Mouse (Mus musculus): Measurements from ENCODE around the gene Irak3.
A peak's percentile ranks its signal among the peaks of the same experiment; 100 is the strongest.
"Not testable (repeated sequence)": the region's sequence is repeated elsewhere in the genome, so short reads cannot be mapped to it uniquely, and the experiment has no call there.

The Irak3 gene

GRCm38 (mm10) chr10:120201961-120202402, at the start of gene Irak3:
Gene Irak3, minus strand, starts transcription at chr10:120202130.
- peak; percentile 66 to 72 for DNase-seq (ENCODE audit: low spot score in 2 of 2)

- no peak for DNase-seq (ENCODE audit: low spot score in 2 of 2)
Observed at GRCm38 (mm10) chr10:120250911-120251683, 49.2 kb upstream of the Irak3 start.

- DNase-seq (ENCODE audit: low spot score in 2 of 2): peak; percentile 17 to 52
Observed at GRCm38 (mm10) chr10:120246994-120247750, 45.2 kb upstream of the Irak3 start.

GRCm38 (mm10) chr10:120245681-120246080, 43.8 kb upstream of the Irak3 start:
- no peak for DNase-seq (ENCODE audit: low spot score in 2 of 2)

- DNase-seq (ENCODE audit: low spot score in 2 of 2): no peak
Observed at GRCm38 (mm10) chr10:120242421-120242820, 40.5 kb upstream of the Irak3 start.

GRCm38 (mm10) chr10:120239476-120239875, 37.5 kb upstream of the Irak3 start:
- DNase-seq (ENCODE audit: low spot score in 2 of 2): no peak

- DNase-seq (ENCODE audit: low spot score in 2 of 2): no peak
Observed at GRCm38 (mm10) chr10:120238241-120238640, 36.3 kb upstream of the Irak3 start.

- no peak for DNase-seq (ENCODE audit: low spot score in 2 of 2)
Observed at GRCm38 (mm10) chr10:120236855-120237254, 34.9 kb upstream of the Irak3 start.

- DNase-seq (ENCODE audit: low spot score in 2 of 2): peak; percentile 39 to 53
Observed at GRCm38 (mm10) chr10:120233655-120234367, 31.9 kb upstream of the Irak3 start.

- peak in 1 of 2 experiments; percentile 23 for DNase-seq (ENCODE audit: low spot score in 2 of 2)
Observed at GRCm38 (mm10) chr10:120231718-120232117, 29.8 kb upstream of the Irak3 start.

GRCm38 (mm10) chr10:120226871-120227661, 25.1 kb upstream of the Irak3 start, which contains the start of gene Llph:
Gene Llph, plus strand, starts transcription at chr10:120227070.
- DNase-seq (ENCODE audit: low spot score in 2 of 2): peak; percentile 83

- DNase-seq (ENCODE audit: low spot score in 2 of 2): no peak
Observed at GRCm38 (mm10) chr10:120220776-120221175, 18.8 kb upstream of the Irak3 start.

GRCm38 (mm10) chr10:120219578-120220359, 17.8 kb upstream of the Irak3 start:
- no peak for DNase-seq (ENCODE audit: low spot score in 2 of 2)

- DNase-seq (ENCODE audit: low spot score in 2 of 2): no peak
Observed at GRCm38 (mm10) chr10:120218996-120219395, 17.1 kb upstream of the Irak3 start.

GRCm38 (mm10) chr10:120217099-120217498, 15.2 kb upstream of the Irak3 start:
- DNase-seq (ENCODE audit: low spot score in 2 of 2): not testable (repeated sequence)

- no peak for DNase-seq (ENCODE audit: low spot score in 2 of 2)
Observed at GRCm38 (mm10) chr10:120210096-120210495, 8.2 kb upstream of the Irak3 start.

GRCm38 (mm10) chr10:120209539-120209925, 7.6 kb upstream of the Irak3 start:
- DNase-seq (ENCODE audit: low spot score in 2 of 2): no peak

- peak; percentile 91 to 92 for DNase-seq (ENCODE audit: low spot score in 2 of 2)
Observed at GRCm38 (mm10) chr10:120208575-120209538, 6.9 kb upstream of the Irak3 start.

GRCm38 (mm10) chr10:120208015-120208414, 6.1 kb upstream of the Irak3 start:
- DNase-seq (ENCODE audit: low spot score in 2 of 2): no peak

All from frontal cortex, postnatal 36 days (tissue).